Mouse (Mus musculus) megakaryocyte, embryonic 14.5 days (primary cell): ENCODE data around the gene Siae. TPM values are rescaled to one million over a fixed set of nuclear protein-coding genes. Genes with fewer than 3 reads are reported as not detected.

Experiments used
- H3K27me3 ChIP-seq: replicated peaks from 2 replicates; pipeline ENCODE3; 2012; ENCODE audit warnings: inconsistent platforms
- H3K36me3 ChIP-seq: replicated peaks from 2 replicates; pipeline ENCODE3; 2012; ENCODE audit warnings: low read length, inconsistent platforms, mixed read lengths
- H3K4me1 ChIP-seq: 2 replicates; pipeline ENCODE4 v1.6.1; 2012; ENCODE audit warnings: inconsistent platforms
- H3K4me3 ChIP-seq: replicated peaks from 2 replicates; pipeline ENCODE3; 2012; ENCODE audit warnings: moderate library complexity, mild to moderate bottlenecking, inconsistent platforms
- H3K9me3 ChIP-seq: 2 replicates; pipeline ENCODE4 v1.6.1; 2012; ENCODE audit warnings: inconsistent platforms
- FLI1 ChIP-seq: IDR thresholded peaks from 2 replicates; pipeline ENCODE4 v1.6.1; 2012; ENCODE audit warnings: low read length, inconsistent platforms, mixed read lengths
- GATA1 ChIP-seq: IDR thresholded peaks from 3 replicates; pipeline ENCODE4 v1.6.1; 2012; ENCODE audit warnings: mixed read lengths, low read length, inconsistent platforms, borderline replicate concordance
- polyA plus RNA-seq: library from polyadenylated mRNA; stranded (reverse); fragments of >175 nt; gene quantifications from 2 replicates; pipeline ENCODE4 v1.2.3, GENCODE M21; 2012; ENCODE audit warnings: low replicate concordance; ENCODE audit not compliant: insufficient read depth

The Siae gene
- polyA plus RNA-seq, 1 experiment, result 0.40 TPM

DNA sequence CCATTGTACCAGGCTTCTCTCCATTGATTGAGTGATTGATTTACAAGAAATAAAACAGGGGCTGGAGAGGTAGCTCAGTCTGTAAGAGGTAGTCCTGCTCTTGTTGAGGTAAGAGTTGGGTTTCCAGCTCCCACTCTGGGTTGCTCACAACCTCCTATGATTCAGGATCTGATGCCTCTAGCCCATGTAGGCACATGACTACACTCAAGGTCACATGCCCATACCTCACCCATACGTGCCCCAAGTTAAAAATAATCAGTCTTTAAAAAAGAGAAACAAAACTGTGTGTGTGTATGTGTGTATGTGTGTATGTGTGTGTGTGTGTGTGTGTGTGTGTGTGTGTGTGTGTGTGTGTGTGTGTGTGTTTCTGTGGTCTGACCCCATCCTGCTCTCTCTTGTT, 40.1 kb downstream of the Siae start:
- Histone ChIP-seq H3K9me3 (no peaks in the 10 kb centered on the region; the same call in 1 of the 2 replicates), H3K4me3 (no peak overlapping the region), H3K27me3 (no peaks in the 10 kb centered on the region), H3K36me3 (peaks cover 41% of the 10 kb centered on the region), H3K4me1 (peaks cover 91% of the 10 kb centered on the region)
- no peak for TF ChIP-seq FLI1
- no peak for TF ChIP-seq GATA1

- Histone ChIP-seq H3K4me1 (peaks cover 75% of the 10 kb centered on the region), H3K9me3 (no peaks in the 10 kb centered on the region), H3K36me3 (peaks cover 45% of the 10 kb centered on the region), H3K4me3 (no peak overlapping the region), H3K27me3 (no peaks in the 10 kb centered on the region)
- TF ChIP-seq FLI1 (no peak), GATA1 (no peak)
Observed at GRCm38 (mm10) chr9:37598637-37599036, 43.1 kb downstream of the Siae start.

DNA sequence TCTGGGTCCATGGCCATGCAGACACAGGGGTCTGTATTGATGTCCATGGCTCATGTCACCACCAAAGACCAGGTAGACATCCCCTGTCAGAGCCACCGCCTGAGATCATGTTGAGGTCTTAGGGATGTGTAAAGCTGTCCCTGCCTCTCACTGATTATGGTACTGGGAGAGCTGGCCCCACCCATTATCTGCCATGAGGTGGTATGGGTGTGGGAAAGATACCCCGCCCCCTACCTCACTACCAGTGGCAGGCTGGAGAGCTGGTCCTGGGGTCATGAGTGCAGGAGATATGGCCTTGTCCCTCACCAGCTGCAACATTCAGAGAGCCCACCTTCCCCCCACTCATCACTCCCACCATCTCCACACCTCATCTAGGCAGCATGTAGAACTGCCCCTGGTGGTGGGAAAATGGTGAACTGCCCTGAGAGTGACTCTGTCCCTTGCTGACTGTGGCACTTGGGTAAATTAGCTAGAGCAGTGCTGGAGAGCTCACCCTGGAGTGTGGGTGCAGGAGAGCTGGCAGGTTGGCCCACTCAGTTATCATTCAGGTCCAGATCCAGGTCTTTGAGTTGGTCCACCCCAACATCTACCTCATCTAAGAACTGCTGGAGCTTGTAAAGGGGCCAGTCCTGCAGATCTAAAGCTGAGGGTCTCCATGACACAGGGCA, 45.2 kb downstream of the Siae start:
- H3K36me3 ChIP-seq, result peaks cover 35% of the 10 kb centered on the region
- H3K27me3 ChIP-seq, result no peaks in the 10 kb centered on the region
- H3K4me3 ChIP-seq, result no peak overlapping the region
- TF ChIP-seq FLI1 (no peak), GATA1 (no peak)
- H3K9me3 ChIP-seq, result no peaks in the 10 kb centered on the region
- H3K4me1 ChIP-seq, result peaks cover 63% of the 10 kb centered on the region

GRCm38 (mm10) chr9:37605089-37605488, 49.6 kb downstream of the Siae start:
- Histone ChIP-seq H3K9me3 (no peaks in the 10 kb centered on the region), H3K4me1 (peaks cover 43% of the 10 kb centered on the region), H3K27me3 (no peaks in the 10 kb centered on the region), H3K36me3 (peaks cover 27% of the 10 kb centered on the region), H3K4me3 (no peak overlapping the region)
- TF ChIP-seq GATA1 (no peak), FLI1 (no peak)

- TF ChIP-seq FLI1 (no peak), GATA1 (no peak)
- no peak overlapping the region for H3K4me3 ChIP-seq
- H3K36me3 ChIP-seq, result peaks cover 18% of the 10 kb centered on the region
- peaks cover 60% of the 10 kb centered on the region for H3K4me1 ChIP-seq
- H3K27me3 ChIP-seq, result no peaks in the 10 kb centered on the region
- H3K9me3 ChIP-seq, result no peaks in the 10 kb centered on the region
Observed at GRCm38 (mm10) chr9:37609558-37609957, 54.1 kb downstream of the Siae start.

DNA sequence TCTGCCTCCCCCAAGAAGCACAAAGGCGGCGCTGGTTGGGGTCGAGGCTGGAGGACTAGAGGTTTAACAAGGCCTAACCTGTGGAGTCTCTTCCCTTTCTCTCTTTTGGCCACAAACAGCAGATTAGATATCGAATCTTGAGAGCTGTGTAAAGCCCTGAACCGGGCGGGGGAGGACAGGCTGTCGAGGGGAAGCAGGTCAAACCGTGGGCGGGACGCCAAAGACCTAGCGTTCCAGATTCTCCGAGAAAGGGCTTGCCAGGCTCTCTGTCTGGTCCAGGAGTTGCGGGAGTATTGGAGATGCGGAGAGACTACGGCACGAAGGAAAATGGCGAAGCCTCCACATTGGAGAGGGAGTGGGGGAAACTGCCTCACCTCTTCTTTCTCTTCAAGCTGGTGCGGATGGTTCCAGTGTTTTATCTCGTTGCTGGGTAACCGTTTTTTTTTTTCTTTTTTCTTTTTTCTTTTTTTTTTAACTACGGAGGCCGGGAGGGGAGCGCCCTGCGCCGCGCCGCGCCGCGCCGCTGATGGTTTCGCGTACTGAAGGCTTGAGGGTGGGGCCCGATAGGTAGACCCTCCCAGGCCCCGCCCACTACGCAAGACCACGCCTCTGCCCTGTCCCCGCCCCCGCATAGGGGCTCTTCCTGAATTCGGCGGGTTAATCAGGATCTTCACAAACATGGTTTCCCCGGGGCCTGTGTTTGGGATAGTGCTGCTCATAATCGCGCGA, 57.8 kb downstream of the Siae start, which contains the start of gene Spa17:
Gene Spa17, minus strand, starts transcription at position 541 of the 729 bp plus-strand sequence.
- Histone ChIP-seq H3K9me3 (no peaks in the 10 kb centered on the region), H3K4me1 (peaks cover 69% of the 10 kb centered on the region), H3K27me3 (no peaks in the 10 kb centered on the region), H3K36me3 (peaks cover 31% of the 10 kb centered on the region), H3K4me3 (peak within 1 kb of the TSS; percentile 91)
- TF ChIP-seq FLI1 (no peak), GATA1 (no peak)

GRCm38 (mm10) chr9:37613911-37614280, 58.4 kb downstream of the Siae start:
- H3K4me1 ChIP-seq, result peaks cover 73% of the 10 kb centered on the region

DNA sequence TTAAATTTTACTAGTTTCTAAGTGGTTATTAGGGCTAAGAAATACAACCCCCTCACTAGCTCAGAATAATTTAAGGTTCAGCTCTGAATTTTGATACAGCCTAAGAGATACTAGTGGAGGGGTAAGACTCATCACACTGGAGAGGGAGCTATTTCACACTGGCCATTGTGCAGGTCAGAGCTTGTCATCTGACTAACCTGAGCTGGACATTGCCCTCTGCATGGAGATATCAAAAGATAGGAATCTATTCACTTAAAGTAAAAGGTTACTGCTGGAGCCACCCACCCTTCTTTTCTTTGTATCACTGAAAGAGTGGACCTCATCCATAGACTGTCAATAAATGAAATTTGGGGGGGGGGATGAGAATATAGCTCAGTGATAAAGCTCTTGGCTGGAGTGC, 58.8 kb downstream of the Siae start:
- Histone ChIP-seq H3K4me1 (peaks cover 74% of the 10 kb centered on the region), H3K9me3 (no peaks in the 10 kb centered on the region), H3K27me3 (no peaks in the 10 kb centered on the region), H3K4me3 (peak overlapping the region; percentile 91), H3K36me3 (peaks cover 40% of the 10 kb centered on the region)
- TF ChIP-seq FLI1 (no peak), GATA1 (no peak)

More at GRCm38 (mm10) chr9:37613911-37614280, 58.4 kb downstream of the Siae start:
- peaks cover 36% of the 10 kb centered on the region for H3K36me3 ChIP-seq
- H3K27me3 ChIP-seq, result no peaks in the 10 kb centered on the region
- H3K9me3 ChIP-seq, result no peaks in the 10 kb centered on the region
- no peak for TF ChIP-seq FLI1
- no peak for TF ChIP-seq GATA1
- H3K4me3 ChIP-seq, result peak overlapping the region; percentile 91

GRCm38 (mm10) chr9:37615220-37615619, 59.7 kb downstream of the Siae start:
- Histone ChIP-seq H3K36me3 (peaks cover 49% of the 10 kb centered on the region), H3K4me1 (peaks cover 74% of the 10 kb centered on the region), H3K9me3 (no peaks in the 10 kb centered on the region), H3K4me3 (no peak overlapping the region), H3K27me3 (no peaks in the 10 kb centered on the region)
- TF ChIP-seq GATA1, result no peak
- no peak for TF ChIP-seq FLI1

GRCm38 (mm10) chr9:37616770-37617169, 61.3 kb downstream of the Siae start:
- no peak for TF ChIP-seq GATA1
- TF ChIP-seq FLI1, result no peak
- H3K4me1 ChIP-seq, result peaks cover 71% of the 10 kb centered on the region

More at GRCm38 (mm10) chr9:37616770-37617169, 61.3 kb downstream of the Siae start:
- Histone ChIP-seq H3K4me3 (no peak overlapping the region), H3K36me3 (peaks cover 57% of the 10 kb centered on the region), H3K27me3 (no peaks in the 10 kb centered on the region), H3K9me3 (no peaks in the 10 kb centered on the region)
